Mouse (Mus musculus) urinary bladder, postnatal 10 days (tissue): ENCODE data around the gene Gm10999.
"Not testable (repeated sequence)": the region's sequence is repeated elsewhere in the genome, so short reads cannot be mapped to it uniquely, and the experiment has no call there.

Experiments used
- DNase-seq: peaks from one replicate; pipeline ENCODE4 v3.0.0; 2022; ENCODE audit warnings: low spot score

Gene Gm10999

GRCm38 (mm10) chr8:129131561-129131960 lies at the start of gene Gm10999:
Gm10999 (minus strand) TSS chr8:129131661.
- DNase-seq, result no peak

- no peak for DNase-seq
Measured at GRCm38 (mm10) chr8:129133475-129133874, 2.0 kb upstream of the Gm10999 start.

GRCm38 (mm10) chr8:129115761-129116160 lies 15.7 kb downstream of the Gm10999 start:
- DNase-seq, result not testable (repeated sequence)
